Mouse (Mus musculus): Measurements from ENCODE around the gene Nav3.

- TF ChIP-seq CTCF (IDR thresholded peaks at IDR 0.05; ENCODE audit: low read depth) (no peak), EP300 (IDR thresholded peaks at IDR 0.05; ENCODE audit: low read depth) (no peak)
Observed at GRCm38 (mm10) chr10:109788728-109789127, 667.3 kb downstream of the Nav3 start.
